Mouse (Mus musculus) lung, postnatal 14 days (tissue): ENCODE results near the gene Gm10447.

Source experiments
- DNase-seq: peaks from one replicate; pipeline ENCODE4 v3.0.0; 2021

Gene Gm10447

DNA sequence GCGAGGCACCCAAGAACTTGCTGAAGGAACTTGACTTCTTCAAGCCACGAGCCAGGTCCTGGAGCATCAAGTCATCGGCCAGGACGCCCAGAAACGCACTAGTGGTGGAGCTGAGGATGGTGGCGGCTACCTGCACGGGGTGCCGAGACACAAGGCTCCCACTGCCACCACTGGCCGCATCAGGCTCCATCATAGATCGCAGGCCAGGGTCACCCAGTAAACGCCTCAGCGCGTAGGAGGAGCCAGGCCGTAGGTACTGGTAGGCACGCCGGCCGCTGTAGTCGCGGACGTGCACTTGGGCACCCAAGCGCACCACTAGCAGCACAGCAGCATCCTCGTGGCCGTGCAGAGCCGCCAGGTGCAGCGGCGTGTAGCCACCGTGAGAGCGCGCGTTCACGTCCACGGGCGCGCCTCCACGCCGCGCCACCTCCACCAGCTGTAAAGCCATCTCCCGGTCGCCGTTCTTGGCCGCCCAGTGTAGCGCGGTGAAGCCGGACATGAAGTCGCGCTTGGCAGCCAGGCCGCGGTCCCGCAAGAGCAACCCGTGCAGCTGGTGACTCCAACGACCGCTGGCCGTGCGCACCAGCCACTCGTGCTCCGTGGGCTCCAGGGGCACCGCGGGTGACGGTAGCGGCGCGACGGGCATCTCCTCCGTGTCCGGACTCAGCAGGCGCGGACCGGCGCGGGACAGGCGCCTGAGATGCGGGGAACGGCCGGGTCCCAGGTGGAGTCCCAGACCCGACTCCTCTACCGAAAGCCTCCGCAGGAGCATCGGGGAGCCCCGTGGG is 21.7 kb upstream of the Gm10447 start:
- no peak for DNase-seq

DNA sequence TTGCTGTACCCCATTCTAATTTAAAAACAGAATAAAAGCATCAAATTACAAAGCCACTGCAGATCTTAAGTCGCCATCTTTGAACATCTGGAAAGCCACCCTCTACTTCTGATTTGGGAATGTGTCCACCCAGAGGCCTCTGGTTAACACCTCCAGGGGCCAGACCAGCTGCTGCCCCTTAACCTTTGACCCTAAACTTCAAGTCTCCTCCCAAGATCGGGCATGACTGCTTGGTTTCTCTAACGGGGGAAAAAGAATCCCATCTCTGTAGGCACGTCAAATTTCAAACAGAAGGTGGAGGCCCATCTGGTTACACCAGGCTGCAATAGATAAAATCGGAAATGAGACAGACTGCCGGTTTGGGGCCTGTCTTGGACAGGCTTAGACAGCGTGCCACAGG is 20.9 kb upstream of the Gm10447 start:
- DNase-seq: no peak

DNA sequence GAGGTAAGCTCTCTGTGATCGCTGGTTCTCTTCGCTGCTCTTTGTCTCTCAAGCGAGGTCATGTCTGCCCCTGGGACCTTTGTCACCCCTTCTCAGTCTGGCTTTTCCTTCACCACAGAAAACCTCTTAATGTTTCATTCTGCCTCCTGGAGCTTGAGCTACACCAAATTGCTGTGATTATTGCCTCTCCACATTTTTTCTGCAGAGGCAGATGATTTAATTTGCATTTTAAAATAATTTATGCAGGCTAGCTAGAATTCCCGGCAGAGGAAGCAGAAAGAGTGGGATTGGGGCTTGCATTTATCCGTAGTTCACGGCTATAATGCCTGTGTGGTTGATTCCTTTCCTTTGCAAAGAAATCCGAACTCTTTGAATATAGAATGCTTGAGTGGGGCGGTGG is 18.7 kb upstream of the Gm10447 start:
- no peak for DNase-seq

DNA sequence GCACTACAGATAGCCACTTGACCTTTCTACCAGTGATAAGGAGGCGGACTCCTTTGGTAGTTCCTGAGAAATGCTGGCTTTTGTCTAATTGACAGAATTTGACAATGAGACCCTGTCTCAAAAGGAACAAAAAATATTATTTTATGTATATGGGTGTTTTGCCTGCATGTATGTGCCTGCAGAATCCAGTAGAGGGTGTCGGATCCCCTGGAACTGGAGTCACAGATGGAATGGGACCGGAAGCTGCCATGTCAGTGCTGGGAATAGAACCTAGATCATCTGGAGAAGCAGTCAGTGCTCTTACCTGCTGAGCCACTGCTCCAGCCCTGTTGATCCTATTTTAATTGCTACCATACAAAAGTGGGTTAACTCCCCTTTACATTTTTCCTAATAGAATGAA is 15.8 kb upstream of the Gm10447 start:
- DNase-seq: no peak

DNA sequence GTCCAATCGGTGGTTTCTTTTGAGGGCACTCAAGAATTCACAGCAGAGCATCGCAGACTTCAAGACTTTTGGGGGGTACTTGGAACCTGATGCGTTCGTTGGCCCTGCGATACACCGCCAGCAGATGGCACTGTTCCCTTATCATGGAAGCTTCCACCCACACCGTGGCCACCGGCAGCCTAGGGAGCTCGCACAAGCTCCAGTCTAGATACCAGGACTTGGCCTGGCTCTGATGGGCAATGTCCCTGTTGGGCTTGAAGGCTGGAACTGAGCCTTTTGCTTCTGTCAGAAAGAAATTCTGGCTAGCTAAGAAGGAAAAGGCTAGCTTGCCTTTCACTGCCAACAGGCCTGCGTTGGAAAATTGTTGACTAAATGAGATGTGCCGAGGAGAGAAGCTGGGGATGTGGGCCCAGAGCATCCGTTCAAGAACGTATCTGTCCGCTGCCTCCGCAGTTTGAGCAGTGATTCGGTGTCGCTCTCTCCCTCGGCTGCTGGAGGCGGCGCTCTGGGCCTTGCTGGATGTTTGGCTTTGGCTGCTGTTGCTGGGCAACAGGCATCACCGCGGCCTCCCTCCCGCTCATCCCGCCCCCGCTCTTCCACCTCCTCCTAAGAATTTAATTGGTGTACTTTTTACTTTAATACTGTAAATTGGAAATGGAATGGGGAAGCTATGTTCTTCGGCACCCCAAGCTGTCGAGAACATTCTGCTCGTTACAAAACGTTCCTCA is 13.2 kb upstream of the Gm10447 start, which contains the start of gene Gm9837:
Gene Gm9837 (minus strand): TSS at position 512 of the 728 bp plus-strand sequence.
- peak; percentile 95 for DNase-seq

DNA sequence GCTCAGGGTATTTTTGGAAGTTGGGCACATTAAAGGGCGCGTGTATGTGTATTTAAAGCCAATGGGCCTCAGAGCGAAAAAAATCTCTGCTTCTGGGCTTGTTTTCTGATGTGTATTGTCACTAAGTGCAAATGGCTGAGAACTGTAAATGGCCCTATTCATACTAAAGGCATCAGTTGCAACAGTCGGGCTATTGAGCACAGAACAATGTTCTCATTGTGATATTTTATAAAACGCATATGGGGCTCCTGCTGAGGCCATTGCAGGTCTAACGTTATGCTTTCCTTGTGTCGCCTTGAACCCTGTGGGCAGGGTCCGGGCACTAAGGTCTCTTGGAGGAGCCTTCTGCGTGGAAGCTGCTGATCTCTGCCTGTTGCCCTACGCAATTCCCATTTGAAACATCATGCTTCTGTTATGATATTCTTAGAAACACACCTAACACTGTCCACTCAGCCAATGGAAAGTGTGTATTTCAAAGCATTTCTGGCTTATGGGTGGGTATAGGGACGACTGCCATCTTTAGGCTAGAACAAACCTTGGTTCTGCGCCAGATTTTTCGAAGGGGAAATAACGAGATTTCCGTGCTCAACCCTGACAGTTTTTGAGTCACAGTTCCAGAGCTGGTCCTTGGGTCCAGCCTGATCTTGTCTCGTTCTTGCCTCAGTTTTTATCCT is 12.5 kb upstream of the Gm10447 start:
- DNase-seq: no peak

DNA sequence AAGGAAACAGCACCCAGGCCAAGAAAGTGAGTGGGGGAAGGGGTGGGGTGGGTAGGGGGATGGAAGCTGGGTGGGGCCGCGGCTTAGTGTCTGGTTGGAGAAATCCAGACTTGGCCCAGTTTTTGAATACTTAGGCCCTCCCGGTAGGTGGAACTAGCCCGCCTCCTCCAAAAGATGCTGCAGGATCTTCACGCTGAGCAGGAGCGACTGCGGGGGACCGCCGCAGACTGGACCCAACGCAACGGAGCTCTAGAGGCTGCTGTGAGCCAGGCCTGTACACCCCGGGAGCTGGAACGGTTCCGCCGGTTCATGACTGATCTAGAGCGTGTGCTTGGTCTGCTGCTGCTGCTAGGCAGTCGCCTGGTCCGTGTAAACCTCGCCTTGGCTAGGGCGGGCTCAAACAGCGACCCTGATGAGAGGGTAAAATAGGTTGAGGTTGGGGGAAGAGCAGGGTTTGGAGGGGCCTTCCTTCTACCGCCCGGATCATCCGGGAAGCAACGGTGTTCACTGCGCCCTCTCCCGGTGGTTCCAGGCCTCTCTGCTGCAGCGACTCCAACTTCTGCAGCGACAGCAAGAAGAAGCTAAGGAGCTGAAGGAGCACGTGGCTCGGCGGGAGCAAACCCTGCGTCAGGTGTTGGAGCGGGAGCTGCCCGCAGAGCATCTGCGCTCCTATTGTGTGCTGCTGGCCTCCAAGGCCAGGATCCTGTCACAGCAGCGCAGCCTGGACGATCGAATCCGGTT is 9.5 kb upstream of the Gm10447 start:
- peak; percentile 85 for DNase-seq

DNA sequence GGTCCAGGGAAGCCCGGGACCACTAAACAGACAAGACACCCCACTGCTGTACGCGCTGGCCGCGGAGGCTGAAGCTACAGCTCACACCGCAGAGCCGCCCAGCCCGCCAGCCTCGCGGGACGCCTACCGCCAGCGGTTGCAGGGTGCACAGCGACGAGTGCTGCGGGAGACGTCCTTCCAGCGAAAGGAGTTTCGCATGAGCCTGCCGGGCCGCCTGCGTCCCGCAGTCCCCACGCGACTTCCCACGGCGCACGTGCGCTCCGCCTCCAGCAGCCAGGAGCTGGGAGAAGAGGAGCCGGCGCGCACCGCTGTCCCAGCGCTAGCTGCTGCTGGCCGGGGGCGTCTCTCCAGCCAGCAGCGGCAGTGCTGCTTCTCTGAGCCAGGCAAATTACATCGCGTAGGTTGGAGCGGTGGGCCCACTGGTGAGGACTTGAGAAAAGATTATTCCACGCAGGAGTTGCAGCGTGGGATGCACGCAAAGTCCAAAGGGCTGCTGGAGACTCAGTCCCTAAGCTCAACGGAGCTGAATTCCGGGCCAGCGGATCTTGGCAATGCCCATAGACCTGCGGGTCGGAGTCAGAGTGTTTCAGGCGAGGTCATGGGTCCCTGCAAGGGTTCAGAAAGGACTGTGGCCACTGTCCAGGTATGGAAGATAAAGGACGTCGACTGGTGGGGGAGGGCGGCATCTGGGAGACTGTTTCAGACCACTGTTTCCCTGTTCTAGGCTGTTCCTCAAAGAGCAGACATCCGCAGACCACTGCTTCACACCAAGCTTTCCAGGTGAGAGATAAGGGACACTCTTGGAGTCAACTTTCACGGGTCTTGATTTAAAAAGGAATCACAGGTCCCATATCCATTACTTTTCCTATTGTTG is 6.9 kb upstream of the Gm10447 start:
- no peak for DNase-seq

DNA sequence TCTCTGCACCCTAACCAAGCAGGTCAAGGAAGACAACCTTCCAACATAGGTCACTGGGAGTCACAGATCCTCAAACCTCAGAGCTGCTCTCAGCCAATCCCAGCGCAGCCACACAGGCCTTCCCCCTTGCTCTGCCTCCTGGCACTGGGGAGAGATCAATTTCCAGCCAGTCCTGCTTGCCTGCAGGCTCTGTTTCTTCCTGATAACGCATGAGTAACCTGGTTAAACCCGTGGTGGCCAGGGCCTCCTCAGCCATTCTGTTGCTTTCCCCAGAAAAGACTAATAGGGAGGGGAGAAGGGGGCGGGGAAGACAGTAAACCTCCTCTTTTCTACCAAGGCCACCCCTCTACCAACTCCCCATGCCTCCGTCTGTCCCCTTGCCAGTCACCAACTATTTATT is 4.8 kb upstream of the Gm10447 start:
- DNase-seq: no peak

DNA sequence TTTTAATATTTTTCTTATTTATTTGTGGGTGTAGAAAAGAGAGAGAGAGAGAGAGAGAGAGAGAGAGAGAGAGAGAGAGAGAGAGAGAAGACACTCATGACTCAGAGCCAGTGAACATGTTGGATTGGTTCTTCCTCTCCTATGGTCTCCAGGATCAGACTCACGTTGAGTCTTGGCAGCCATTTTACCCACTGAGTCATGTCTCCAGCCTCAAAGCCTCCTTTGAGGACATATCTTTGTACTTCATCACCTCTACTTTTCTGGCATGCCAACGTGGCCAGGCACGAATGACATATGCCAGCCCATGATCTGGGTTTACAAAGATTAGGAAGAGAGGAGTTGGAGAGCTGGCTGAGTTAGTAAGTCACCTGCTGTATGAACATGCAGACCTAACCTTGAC is 3.3 kb upstream of the Gm10447 start:
- DNase-seq: no peak

DNA sequence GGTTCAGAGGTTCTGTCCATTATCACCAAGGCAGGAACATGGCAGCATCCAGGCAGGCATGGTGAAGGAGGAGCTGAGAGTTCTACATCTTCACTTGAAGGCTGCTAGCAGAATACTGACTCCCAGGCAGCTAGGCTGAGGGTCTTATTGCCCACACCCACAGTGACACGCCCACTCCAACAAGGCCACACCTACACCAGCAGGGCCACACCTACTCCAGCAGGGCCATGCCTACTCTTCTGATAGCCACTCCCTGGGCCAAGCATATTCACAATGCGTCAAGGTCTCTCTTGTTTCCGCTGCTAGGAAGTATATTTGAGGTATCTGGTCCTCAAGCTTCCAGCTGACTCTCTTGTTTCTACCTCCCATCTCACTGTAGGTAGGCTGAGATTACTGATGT is 2.1 kb upstream of the Gm10447 start:
- DNase-seq: no peak

DNA sequence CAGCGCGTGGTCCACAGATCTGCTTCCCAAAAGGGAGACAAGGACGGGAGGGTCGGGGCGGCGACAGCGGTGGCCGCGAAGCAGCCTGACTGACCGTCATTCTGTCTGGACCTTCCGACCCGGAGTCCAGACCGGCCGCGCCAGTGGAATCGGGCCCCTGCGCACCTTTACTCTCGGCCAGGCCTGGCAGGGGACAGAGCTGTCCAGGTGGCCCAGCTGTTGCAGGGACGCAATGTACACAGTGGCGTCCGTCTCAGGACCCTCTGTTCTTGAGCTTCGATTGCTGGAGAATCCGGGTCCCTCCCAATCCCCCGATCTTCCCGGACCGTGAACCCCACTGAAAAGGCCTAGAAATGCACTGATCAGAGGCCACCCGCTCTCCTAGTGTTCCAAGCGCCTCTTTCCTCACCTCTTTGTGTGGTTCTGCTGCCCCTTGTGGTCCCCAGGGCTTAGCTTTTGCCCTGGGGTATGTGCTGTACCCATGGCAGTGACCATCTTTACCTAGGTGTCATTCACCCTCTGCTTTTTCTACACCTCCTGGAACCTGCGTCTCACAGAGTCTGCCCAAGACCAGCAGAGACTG is 553 bp upstream of the Gm10447 start:
- no peak for DNase-seq

DNA sequence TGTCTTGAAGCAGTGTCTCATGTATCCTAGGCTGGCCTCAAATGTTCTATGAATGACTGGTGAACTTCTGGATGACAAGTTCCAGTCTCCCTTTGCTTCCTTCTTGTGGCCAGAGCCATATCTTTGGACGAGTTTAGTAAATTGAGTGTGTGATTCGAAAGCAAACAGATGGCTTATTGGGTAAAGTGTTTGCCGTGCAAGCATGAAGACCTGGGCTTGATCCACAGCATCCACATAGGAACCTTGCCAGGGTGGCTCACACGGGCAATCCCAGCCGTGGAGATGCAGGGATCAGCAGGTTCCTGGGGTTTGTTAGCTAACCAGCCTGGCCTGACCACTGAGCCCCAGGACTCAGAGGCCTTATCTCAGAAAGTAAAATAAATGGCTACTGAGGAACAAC is 3.9 kb downstream of the Gm10447 start:
- no peak for DNase-seq

DNA sequence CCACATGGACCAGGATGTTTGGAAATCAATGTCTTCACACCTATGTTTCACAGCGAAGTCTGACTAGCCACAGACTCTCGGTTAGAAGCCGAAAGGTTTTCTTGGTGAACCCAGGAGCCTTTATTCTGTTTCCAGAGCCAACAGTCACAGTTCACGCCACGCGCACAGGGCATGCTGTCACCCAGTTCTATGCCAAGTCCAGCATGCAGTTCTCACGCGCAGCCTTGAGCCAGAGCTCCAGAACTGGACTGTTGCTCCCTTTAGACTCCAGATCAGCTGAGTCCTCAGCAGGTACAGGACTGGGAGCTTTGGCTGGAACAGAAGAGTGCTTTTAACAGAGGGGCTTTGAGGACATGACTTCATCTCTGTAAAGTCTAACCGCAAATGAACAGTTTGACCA is 4.5 kb downstream of the Gm10447 start:
- DNase-seq: no peak

DNA sequence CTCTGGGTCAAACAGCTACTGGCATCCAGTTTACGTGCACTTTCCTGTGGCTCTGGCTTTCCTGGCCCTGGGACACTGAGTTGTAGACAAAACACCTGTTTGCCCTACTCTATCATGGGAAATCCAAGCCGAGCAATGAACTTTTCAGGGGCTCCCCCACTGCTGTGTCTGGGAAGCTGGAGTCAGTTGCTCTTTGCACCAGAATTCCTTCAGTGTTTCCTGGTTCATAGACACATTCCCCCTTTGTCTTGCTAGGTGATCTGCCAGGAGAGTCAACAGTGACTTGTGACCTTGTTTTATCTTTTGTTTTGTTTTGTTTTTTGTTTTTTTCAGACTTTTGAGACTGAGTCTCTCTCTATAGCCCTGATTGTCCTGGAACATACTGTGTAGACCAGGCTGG is 5.5 kb downstream of the Gm10447 start:
- DNase-seq: no peak

DNA sequence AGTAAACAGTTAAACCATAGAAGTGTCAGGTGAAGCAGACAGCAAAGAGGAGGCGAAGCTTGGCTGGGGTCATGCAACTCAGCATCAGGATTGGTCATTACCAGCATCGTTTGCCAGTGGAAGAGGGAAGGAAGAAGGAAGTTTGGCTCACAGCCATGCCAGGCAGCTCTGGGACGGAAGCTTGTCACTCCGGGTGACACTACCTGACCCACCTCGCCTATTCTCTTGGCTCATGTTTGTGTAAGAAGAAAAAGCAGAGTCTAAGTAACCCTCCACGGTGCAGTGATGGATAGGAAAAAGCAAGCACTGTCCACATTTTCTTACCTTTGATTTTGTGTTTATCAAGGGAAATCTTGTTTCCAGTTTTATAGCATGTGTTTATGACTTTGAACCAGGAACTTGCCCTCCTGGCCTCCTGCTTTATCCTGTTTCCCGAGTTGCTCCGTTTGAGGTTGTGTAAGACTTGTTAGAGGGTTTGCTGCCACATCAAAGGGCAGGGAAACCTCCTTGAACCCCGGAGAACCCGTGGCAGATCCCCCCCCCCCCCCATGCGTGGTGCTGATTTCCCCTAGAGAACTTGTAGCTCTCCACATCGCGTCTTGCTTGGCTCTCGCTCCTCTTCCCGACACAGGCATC is 6.7 kb downstream of the Gm10447 start:
- DNase-seq: no peak

DNA sequence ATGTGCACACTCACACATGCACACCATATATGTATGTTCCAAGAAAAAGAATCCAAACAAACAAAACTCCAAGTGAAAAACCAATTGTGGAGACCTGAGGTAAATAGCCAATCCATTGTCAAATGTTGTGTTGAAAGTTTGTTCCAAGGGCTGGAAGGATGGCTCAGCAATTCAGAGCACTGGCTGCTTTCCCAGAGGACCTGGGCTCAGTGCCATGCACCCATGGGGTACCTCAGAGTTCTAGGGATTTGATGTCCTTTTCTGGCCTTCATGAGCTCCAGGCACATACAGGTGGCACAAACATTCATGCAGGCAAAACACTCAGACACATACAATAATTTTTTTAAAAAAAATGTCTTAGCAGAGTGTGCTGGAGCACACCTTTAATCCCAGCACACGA is 8.4 kb downstream of the Gm10447 start:
- DNase-seq: no peak

DNA sequence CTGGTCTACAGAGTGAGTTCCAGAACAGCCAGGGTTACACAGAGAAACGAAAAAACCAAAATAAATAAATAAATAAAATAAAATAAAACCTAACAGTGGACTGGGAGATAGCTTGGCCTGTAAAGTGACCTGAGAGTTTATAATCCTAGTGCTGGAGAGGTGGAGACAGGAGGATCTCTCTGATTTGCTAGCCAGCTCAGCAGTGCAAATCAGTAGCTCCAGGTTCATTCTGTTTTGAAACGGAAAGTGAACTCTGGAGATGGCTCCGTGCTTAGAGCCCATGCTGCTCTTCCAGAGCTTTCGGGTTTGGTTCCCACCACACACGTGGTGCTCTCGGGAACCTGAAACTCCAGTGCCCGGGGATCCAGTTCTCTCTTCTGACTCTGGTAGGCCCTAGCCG is 8.9 kb downstream of the Gm10447 start:
- no peak for DNase-seq

DNA sequence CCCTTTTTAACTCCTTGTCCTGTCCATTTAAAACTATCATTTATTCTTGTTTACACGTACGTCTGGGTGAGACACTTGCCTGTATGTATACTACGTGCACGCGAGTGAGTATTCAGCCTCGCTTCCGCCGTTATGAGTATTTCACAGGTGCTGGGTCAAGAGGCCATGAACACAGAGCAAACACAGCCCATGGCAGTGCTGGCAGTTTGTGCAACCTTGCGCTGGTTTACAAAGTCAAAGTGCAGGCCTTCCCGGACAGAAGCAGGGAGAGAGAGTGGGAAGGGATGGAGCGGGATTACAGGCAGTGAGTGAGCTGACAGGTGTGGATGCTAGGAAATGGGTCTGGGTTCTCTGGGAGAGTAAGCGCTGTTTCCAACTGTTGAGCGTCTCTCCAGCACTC is 10.7 kb downstream of the Gm10447 start:
- no peak for DNase-seq

DNA sequence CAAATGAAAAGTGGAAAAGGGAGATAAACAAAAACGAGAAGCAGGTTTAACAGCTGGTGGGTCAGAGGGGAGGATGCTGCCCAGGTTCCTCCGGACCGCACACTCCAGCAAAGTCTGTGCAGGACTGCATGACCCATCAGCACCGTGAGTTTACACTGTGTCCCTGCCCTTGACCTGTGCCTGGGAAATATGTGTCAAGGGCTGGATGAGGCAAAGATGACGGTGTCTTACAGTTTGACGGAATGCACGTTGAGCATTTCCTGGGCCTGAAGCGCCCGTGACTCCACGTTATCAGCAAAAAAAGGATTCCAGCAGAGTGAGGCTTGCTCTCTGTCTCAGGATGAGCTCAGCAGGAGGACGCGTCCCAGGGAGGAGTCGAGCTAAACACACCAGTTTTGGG is 11.3 kb downstream of the Gm10447 start:
- DNase-seq: no peak

DNA sequence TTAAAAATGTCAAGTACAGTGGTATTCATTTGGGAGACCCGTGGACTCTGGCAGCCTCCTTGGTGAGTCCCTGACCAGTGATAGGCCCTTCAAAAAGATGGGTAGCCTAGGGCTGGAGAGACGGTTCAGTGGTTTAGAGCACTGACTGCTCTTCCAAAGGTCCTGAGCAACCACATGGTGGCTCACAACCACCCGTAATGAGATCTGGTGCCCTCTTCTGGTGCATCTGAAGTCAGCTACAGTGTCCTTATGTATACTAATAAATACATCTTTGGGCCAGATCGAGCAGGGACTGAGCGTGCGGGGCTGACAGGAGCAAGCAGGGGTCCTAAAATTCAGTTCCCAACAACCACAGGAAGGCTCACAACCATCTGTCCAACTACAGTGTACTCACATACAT is 13.0 kb downstream of the Gm10447 start:
- peak; percentile 61 for DNase-seq
